Mouse (Mus musculus): Measurements from ENCODE around the gene Ddx25. TPM values are rescaled to one million over a fixed set of nuclear protein-coding genes. Genes with fewer than 3 reads are reported as not detected.
A peak's percentile ranks its signal among the peaks of the same experiment; 100 is the strongest.

Gene Ddx25
- polyA plus RNA-seq, 1 experiment from 2014 or later = 2.8 TPM

GRCm38 (mm10) chr9:35539001-35539750 is 19.2 kb downstream of the Ddx25 start:
- WGBS = 76% methylated on average over 13 of the region's 13 CpGs
- no peaks in the 10 kb centered on the region; the same call in 1 of the 2 replicates for H3K4me1 ChIP-seq
- H3K27ac ChIP-seq (replicated peaks) = no peak overlapping the region
- no peaks in the 10 kb centered on the region for H3K27me3 ChIP-seq
- H3K9ac ChIP-seq = no peak overlapping the region
- no peak overlapping the region for H3K4me2 ChIP-seq (replicated peaks)
- H3K36me3 ChIP-seq = no peaks in the 10 kb centered on the region
- H3K9me3 ChIP-seq (replicated peaks) = no peaks in the 10 kb centered on the region
- ATAC-seq (ENCODE audit: insufficient number of reproducible peaks, low FRiP score, low TSS enrichment, low read depth) = no peak
- no peak overlapping the region for H3K4me3 ChIP-seq (replicated peaks)

DNA sequence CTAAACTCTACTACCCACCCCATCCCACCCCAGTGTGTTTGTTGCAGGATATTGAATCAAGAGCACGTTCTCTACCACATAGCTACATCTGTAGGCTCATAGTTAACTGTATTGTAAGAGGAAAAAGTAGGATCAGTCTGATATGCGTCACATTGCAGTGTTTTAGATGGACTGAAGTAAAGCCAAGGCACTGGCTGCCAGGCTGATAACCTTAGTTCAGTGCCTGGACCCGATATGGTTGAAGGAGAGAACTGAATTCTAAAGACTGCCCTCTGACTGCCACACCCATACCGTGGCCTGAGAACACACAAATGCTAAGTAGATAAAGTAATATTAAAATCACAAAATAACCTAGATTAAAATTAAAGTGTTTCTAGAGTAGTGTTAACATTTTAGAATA is 22.5 kb downstream of the Ddx25 start:
- ATAC-seq (ENCODE audit: insufficient number of reproducible peaks, low FRiP score, low TSS enrichment, low read depth) = no peak
- Histone ChIP-seq H3K9me3 (replicated peaks) (no peaks in the 10 kb centered on the region), H3K4me1 (peaks cover 4% of the 10 kb centered on the region; the same call in 1 of the 2 replicates), H3K4me3 (replicated peaks) (no peak overlapping the region), H3K9ac (no peak overlapping the region), H3K27me3 (no peaks in the 10 kb centered on the region), H3K36me3 (no peaks in the 10 kb centered on the region), H3K27ac (replicated peaks) (no peak overlapping the region), H3K4me2 (replicated peaks) (no peak overlapping the region)
- WGBS = 70% methylated on average over 4 of the region's 4 CpGs

GRCm38 (mm10) chr9:35535110-35535509 is 23.2 kb downstream of the Ddx25 start:
- peak; percentile 75; the same call in 1 of the 2 replicates for ATAC-seq (ENCODE audit: insufficient number of reproducible peaks, low FRiP score, low TSS enrichment, low read depth)
- Histone ChIP-seq H3K4me1 (peaks cover 9% of the 10 kb centered on the region), H3K4me2 (replicated peaks) (no peak overlapping the region), H3K9me3 (replicated peaks) (no peaks in the 10 kb centered on the region), H3K9ac (no peak overlapping the region), H3K27me3 (no peaks in the 10 kb centered on the region), H3K36me3 (no peaks in the 10 kb centered on the region), H3K27ac (replicated peaks) (no peak overlapping the region), H3K4me3 (replicated peaks) (no peak overlapping the region)
- WGBS = 10% methylated on average over 2 of the region's 2 CpGs

- Histone ChIP-seq H3K9ac (no peak overlapping the region), H3K4me1 (peaks cover 16% of the 10 kb centered on the region), H3K4me3 (replicated peaks) (no peak overlapping the region), H3K27ac (replicated peaks) (no peak overlapping the region), H3K36me3 (no peaks in the 10 kb centered on the region), H3K27me3 (no peaks in the 10 kb centered on the region), H3K9me3 (replicated peaks) (no peaks in the 10 kb centered on the region), H3K4me2 (replicated peaks) (no peak overlapping the region)
- no peak for ATAC-seq (ENCODE audit: insufficient number of reproducible peaks, low FRiP score, low TSS enrichment, low read depth)
- 52% methylated on average over 9 of the region's 9 CpGs for WGBS
Measured at GRCm38 (mm10) chr9:35533266-35533665, 25.1 kb downstream of the Ddx25 start.

DNA sequence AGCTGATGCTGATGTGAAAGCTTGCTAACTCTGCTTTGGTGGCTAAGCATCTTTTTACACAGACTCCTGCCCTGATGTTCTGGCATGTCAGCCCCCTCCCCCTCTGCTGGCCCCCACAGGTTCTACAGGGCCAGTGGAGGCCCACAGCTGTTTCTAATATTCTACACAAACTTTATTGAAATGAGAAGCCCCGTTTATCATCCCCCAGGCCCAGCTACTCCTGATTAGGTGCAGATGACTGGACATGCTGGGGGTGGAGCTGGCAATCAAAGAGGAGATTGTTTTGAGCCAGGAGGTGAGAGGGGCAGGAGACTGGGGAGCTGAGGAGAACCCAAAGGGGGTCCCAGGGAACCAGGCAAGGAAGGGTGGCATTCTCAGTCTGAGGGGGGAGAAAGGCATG is 28.5 kb downstream of the Ddx25 start:
- WGBS = 4% methylated on average over 1 of the region's 1 CpGs
- H3K4me3 ChIP-seq (replicated peaks) = no peak overlapping the region
- ATAC-seq (ENCODE audit: insufficient number of reproducible peaks, low FRiP score, low TSS enrichment, low read depth) = no peak
- H3K36me3 ChIP-seq = no peaks in the 10 kb centered on the region
- no peak overlapping the region for H3K9ac ChIP-seq
- H3K9me3 ChIP-seq (replicated peaks) = no peaks in the 10 kb centered on the region
- no peaks in the 10 kb centered on the region for H3K27me3 ChIP-seq
- H3K4me1 ChIP-seq = peaks cover 16% of the 10 kb centered on the region
- peak overlapping the region; percentile 29 for H3K27ac ChIP-seq (replicated peaks)
- no peak overlapping the region for H3K4me2 ChIP-seq (replicated peaks)

DNA sequence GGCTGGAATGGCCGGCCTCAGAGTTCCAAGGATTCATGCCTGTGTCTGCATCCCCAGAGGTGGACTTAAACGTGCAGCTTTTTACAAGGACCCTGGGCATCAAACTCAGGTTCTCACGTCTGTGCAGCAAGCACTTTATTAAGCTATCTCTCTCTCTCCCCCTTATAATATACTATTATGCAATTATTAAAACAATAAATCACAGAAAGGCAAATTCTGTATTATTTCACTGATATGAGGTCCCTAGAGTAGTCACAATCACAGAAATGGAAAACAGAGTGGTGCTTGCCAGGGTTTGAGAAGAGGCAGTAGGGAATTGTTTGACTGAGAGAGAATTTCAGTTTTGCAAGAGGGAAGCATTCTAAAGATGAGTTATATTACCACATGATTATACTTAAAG is 29.2 kb downstream of the Ddx25 start:
- no peak overlapping the region for H3K9ac ChIP-seq
- no peaks in the 10 kb centered on the region for H3K36me3 ChIP-seq
- no peak for ATAC-seq (ENCODE audit: insufficient number of reproducible peaks, low FRiP score, low TSS enrichment, low read depth)
- H3K27ac ChIP-seq (replicated peaks) = peak overlapping the region; percentile 58; the same call in 1 of the 2 replicates
- no peak overlapping the region for H3K4me2 ChIP-seq (replicated peaks)
- H3K4me3 ChIP-seq (replicated peaks) = no peak overlapping the region
- WGBS = 45% methylated on average over 3 of the region's 3 CpGs
- peaks cover 22% of the 10 kb centered on the region for H3K4me1 ChIP-seq
- H3K27me3 ChIP-seq = no peaks in the 10 kb centered on the region
- no peaks in the 10 kb centered on the region for H3K9me3 ChIP-seq (replicated peaks)

DNA sequence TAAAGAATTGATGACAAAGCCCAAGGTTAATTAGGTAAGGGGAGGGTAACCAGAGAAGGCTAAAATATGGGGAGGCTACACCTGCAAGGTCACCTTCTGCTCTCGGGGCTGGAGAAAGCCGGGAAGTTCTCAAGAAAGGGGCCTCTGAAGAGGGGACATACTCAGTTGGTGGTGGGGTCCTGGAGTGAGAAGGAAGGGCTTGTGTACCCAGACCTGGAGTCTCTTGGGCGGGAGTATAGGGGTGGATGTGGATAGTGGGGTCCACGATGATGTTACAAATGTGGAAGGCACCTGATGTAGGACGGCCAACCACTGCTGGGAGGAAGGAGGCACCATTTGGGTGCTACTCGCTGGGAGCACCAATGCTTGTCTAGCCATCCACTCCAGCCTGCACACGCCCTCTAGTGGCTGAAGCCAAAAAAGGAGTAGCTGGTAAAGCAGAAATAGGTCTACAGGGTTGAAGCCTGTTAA is 34.4 kb downstream of the Ddx25 start:
- Histone ChIP-seq H3K27ac (replicated peaks) (peak overlapping the region; percentile 86), H3K9ac (no peak overlapping the region), H3K4me1 (peaks cover 20% of the 10 kb centered on the region), H3K9me3 (replicated peaks) (no peaks in the 10 kb centered on the region), H3K27me3 (no peaks in the 10 kb centered on the region), H3K4me2 (replicated peaks) (peak overlapping the region; percentile 30; the same call in 1 of the 2 replicates), H3K4me3 (replicated peaks) (no peak overlapping the region), H3K36me3 (no peaks in the 10 kb centered on the region)
- ATAC-seq (ENCODE audit: insufficient number of reproducible peaks, low FRiP score, low TSS enrichment, low read depth) = peak; percentile 68
- WGBS = 17% methylated on average over 7 of the region's 7 CpGs

- Histone ChIP-seq H3K9me3 (replicated peaks) (no peaks in the 10 kb centered on the region), H3K27ac (replicated peaks) (peak overlapping the region; percentile 86), H3K4me2 (replicated peaks) (no peak overlapping the region), H3K4me3 (replicated peaks) (no peak overlapping the region), H3K27me3 (no peaks in the 10 kb centered on the region), H3K9ac (no peak overlapping the region), H3K4me1 (peaks cover 20% of the 10 kb centered on the region), H3K36me3 (no peaks in the 10 kb centered on the region)
- 25% methylated on average over 5 of the region's 5 CpGs for WGBS
- ATAC-seq (ENCODE audit: insufficient number of reproducible peaks, low FRiP score, low TSS enrichment, low read depth) = peak; percentile 86
Measured at GRCm38 (mm10) chr9:35523541-35523940, 34.8 kb downstream of the Ddx25 start.

- H3K4me3 ChIP-seq (replicated peaks) = no peak overlapping the region
- H3K9ac ChIP-seq = no peak overlapping the region
- no peaks in the 10 kb centered on the region for H3K27me3 ChIP-seq
- H3K4me2 ChIP-seq (replicated peaks) = no peak overlapping the region
- no peaks in the 10 kb centered on the region for H3K36me3 ChIP-seq
- no peaks in the 10 kb centered on the region for H3K9me3 ChIP-seq (replicated peaks)
- WGBS = 71% methylated on average over 1 of the region's 1 CpGs
- peaks cover 20% of the 10 kb centered on the region for H3K4me1 ChIP-seq
- peak overlapping the region; percentile 86 for H3K27ac ChIP-seq (replicated peaks)
- ATAC-seq (ENCODE audit: insufficient number of reproducible peaks, low FRiP score, low TSS enrichment, low read depth) = no peak
Measured at GRCm38 (mm10) chr9:35522821-35523515, 35.4 kb downstream of the Ddx25 start.

DNA sequence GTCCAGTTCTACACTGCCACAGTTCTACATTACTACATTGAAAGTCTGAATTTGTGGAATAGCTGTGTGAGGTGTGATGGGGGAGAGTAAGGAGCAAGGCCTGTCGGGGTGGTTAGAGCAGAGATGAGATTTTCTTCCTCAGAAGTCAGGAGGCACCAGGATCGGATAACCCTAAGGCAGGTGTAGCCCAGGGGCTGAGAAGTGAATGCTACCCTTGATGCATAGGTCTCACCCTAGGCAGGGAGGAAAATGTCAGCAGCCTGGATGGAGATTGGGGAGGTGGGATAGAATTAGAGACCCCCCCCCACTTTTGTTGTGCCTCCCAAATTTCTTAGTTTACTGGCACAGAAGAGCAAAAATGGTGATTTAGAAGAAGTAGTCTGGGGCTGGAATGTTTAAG is 36.1 kb downstream of the Ddx25 start:
- H3K36me3 ChIP-seq = no peaks in the 10 kb centered on the region
- WGBS = 44% methylated on average over 2 of the region's 2 CpGs
- no peak overlapping the region for H3K27ac ChIP-seq (replicated peaks)
- H3K4me1 ChIP-seq = peaks cover 20% of the 10 kb centered on the region
- H3K9ac ChIP-seq = no peak overlapping the region
- ATAC-seq (ENCODE audit: insufficient number of reproducible peaks, low FRiP score, low TSS enrichment, low read depth) = no peak
- H3K4me3 ChIP-seq (replicated peaks) = no peak overlapping the region
- no peak overlapping the region for H3K4me2 ChIP-seq (replicated peaks)
- no peaks in the 10 kb centered on the region for H3K9me3 ChIP-seq (replicated peaks)
- H3K27me3 ChIP-seq = no peaks in the 10 kb centered on the region

DNA sequence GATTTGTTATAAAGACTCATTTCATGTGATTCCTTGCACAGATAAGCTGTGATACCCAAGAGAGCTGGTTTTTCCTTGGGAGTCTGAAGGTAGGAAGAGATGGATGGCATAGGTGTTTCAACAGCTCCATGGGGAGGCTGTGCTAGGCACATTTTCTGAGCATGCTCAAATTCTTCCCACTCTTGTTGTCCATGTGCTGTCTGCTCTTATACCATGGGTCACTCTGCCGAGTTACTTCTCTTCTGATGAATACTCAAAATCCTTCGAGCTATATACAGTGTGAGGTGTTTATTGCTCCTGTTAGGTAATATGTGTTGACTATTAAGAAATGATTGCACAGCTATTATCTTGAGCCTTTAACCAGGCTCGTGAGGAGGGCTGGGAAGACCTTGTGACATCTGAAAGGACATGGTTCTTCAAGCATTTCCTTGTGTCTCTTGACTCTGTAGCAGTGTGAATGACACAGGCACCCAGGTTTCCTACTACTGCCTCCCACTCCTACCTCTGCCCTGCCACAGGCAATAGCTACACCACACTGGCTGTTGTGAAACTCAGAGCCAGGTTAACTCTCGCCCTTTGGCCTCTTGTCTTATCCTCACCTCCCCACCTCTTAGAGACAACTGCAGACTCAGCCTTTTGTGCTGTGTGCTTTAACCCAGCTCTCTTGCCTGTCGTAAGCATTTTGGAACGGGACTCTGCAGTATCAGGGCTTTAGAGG is 37.5 kb downstream of the Ddx25 start:
- no peak for ATAC-seq (ENCODE audit: insufficient number of reproducible peaks, low FRiP score, low TSS enrichment, low read depth)
- 79% methylated on average over 6 of the region's 6 CpGs for WGBS
- H3K4me2 ChIP-seq (replicated peaks) = no peak overlapping the region
- no peak overlapping the region for H3K27ac ChIP-seq (replicated peaks)
- no peaks in the 10 kb centered on the region for H3K9me3 ChIP-seq (replicated peaks)
- no peaks in the 10 kb centered on the region for H3K36me3 ChIP-seq
- no peaks in the 10 kb centered on the region for H3K27me3 ChIP-seq
- no peak overlapping the region for H3K9ac ChIP-seq
- no peak overlapping the region for H3K4me3 ChIP-seq (replicated peaks)
- peaks cover 20% of the 10 kb centered on the region for H3K4me1 ChIP-seq
